Mouse (Mus musculus) heart, embryonic 11.5 days (tissue): ENCODE data around the gene Cox14. TPM values are rescaled to one million over a fixed set of nuclear protein-coding genes. Genes with fewer than 3 reads are reported as not detected.

ENCODE experiments used
- ATAC-seq: fragments of 200-750 bp; cut with Nextera tagmentation; replicated peaks from 2 replicates; pipeline ENCODE4 v1.8.0; 2017; ENCODE audit warnings: moderate library complexity; ENCODE audit not compliant: insufficient number of reproducible peaks, low FRiP score, low TSS enrichment
- H3K27ac ChIP-seq: fragments of 300-500 bp; sonication (generic); 2 replicates; pipeline ENCODE4 v1.5.1; 2014; ENCODE audit warnings: mild to moderate bottlenecking, low read depth, low read length
- H3K27me3 ChIP-seq: fragments of 300-500 bp; sonication (generic); 2 replicates; pipeline ENCODE4 v1.6.1; 2014; ENCODE audit warnings: mild to moderate bottlenecking, low read length, mixed read lengths; ENCODE audit not compliant: control insufficient read depth, insufficient read depth
- H3K36me3 ChIP-seq: fragments of 300-500 bp; sonication (generic); 2 replicates; pipeline ENCODE4 v1.6.1; 2014; ENCODE audit warnings: mild to moderate bottlenecking, low read length, moderate library complexity, mixed read lengths; ENCODE audit not compliant: control insufficient read depth, insufficient read depth
- H3K4me1 ChIP-seq: fragments of 300-500 bp; sonication (generic); 2 replicates; pipeline ENCODE4 v1.6.1; 2014; ENCODE audit warnings: low read length; ENCODE audit not compliant: control insufficient read depth, insufficient read depth
- H3K4me2 ChIP-seq: fragments of 300-500 bp; sonication (generic); 2 replicates; pipeline ENCODE4 v1.6.1; 2014; ENCODE audit warnings: mild to moderate bottlenecking, moderate library complexity
- H3K4me3 ChIP-seq: fragments of 300-500 bp; sonication (generic); 2 replicates; pipeline ENCODE4 v1.5.1; 2014; ENCODE audit warnings: low read depth, low read length
- H3K9ac ChIP-seq: fragments of 300-500 bp; sonication (generic); 2 replicates; pipeline ENCODE4 v1.6.1; 2014; ENCODE audit warnings: mild to moderate bottlenecking, low read depth, low read length, moderate library complexity
- H3K9me3 ChIP-seq: fragments of 300-500 bp; sonication (generic); replicated peaks from 2 replicates; pipeline ENCODE4 v1.6.1; 2016; ENCODE audit warnings: low read length; ENCODE audit not compliant: control insufficient read depth
- WGBS: fragments of 180-500 bp; shearing (Covaris S2); extraction: QIAGEN DNeasy Blood & Tissue Kit; methylation state at CpG from one replicate; pipeline ENCODE4 v1.1.7; 2014; ENCODE audit not compliant: insufficient replicate concordance; 5-methylcytosine and 5-hydroxymethylcytosine counted together
- polyA plus RNA-seq: library from polyadenylated mRNA; unstranded; fragments of >200 nt; fragmentation: Nextera tagmentation; extraction: Ambion mirVana; gene quantifications from 2 replicates; pipeline ENCODE4 v1.2.1, GENCODE M21; 2014

Gene Cox14
- 176 and 187 TPM in 2 replicates for polyA plus RNA-seq

- peak; percentile 89 for ATAC-seq
- Histone ChIP-seq H3K27me3 (no peaks in the 10 kb centered on the region), H3K27ac (peak within 1 kb of the TSS; percentile 95), H3K4me3 (peak within 1 kb of the TSS; percentile 94), H3K4me1 (peaks cover 26% of the 10 kb centered on the region), H3K9me3 (no peaks in the 10 kb centered on the region; the same call in 1 of the 2 replicates), H3K36me3 (peaks cover 16% of the 10 kb centered on the region), H3K4me2 (peak within 1 kb of the TSS; percentile 83), H3K9ac (peak within 1 kb of the TSS; percentile 93)
- under 1% methylated on average over 53 of the region's 68 CpGs for WGBS
Measured at GRCm38 (mm10) chr15:99725341-99726155, at the start of gene Cox14. TSS of gene Cox14 (plus strand) at chr15:99725618.

- peaks cover 22% of the 10 kb centered on the region for H3K27me3 ChIP-seq
- WGBS = 30% methylated on average over 8 of the region's 8 CpGs
Measured at GRCm38 (mm10) chr15:99677089-99677488, 48.3 kb upstream of the Cox14 start.

GRCm38 (mm10) chr15:99678063-99678800, 47.2 kb upstream of the Cox14 start:
- ATAC-seq = no peak
- Histone ChIP-seq H3K4me3 (no peak overlapping the region), H3K4me2 (no peak overlapping the region), H3K9me3 (no peaks in the 10 kb centered on the region), H3K27me3 (peaks cover 14% of the 10 kb centered on the region), H3K36me3 (no peaks in the 10 kb centered on the region), H3K4me1 (peaks cover 6% of the 10 kb centered on the region), H3K9ac (no peak overlapping the region), H3K27ac (no peak overlapping the region)
- WGBS = 11% methylated on average over 13 of the region's 13 CpGs

More at GRCm38 (mm10) chr15:99677089-99677488, 48.3 kb upstream of the Cox14 start:
- H3K4me3 ChIP-seq = no peak overlapping the region
- H3K9ac ChIP-seq = no peak overlapping the region
- no peaks in the 10 kb centered on the region for H3K36me3 ChIP-seq
- no peaks in the 10 kb centered on the region for H3K9me3 ChIP-seq
- no peak for ATAC-seq
- H3K4me1 ChIP-seq = peaks cover 6% of the 10 kb centered on the region
- no peak overlapping the region for H3K4me2 ChIP-seq
- no peak overlapping the region for H3K27ac ChIP-seq

- no peaks in the 10 kb centered on the region for H3K36me3 ChIP-seq
- no peak overlapping the region for H3K4me3 ChIP-seq
- H3K9me3 ChIP-seq = no peaks in the 10 kb centered on the region
- H3K27me3 ChIP-seq = peaks cover 6% of the 10 kb centered on the region
- peaks cover 6% of the 10 kb centered on the region for H3K4me1 ChIP-seq
- H3K27ac ChIP-seq = no peak overlapping the region
- H3K4me2 ChIP-seq = no peak overlapping the region
- H3K9ac ChIP-seq = no peak overlapping the region
- no peak for ATAC-seq
- 47% methylated on average over 7 of the region's 7 CpGs for WGBS
Measured at GRCm38 (mm10) chr15:99679008-99679407, 46.4 kb upstream of the Cox14 start.

- no peak for ATAC-seq
- no peak overlapping the region for H3K4me3 ChIP-seq
- no peaks in the 10 kb centered on the region for H3K27me3 ChIP-seq
- H3K9ac ChIP-seq = no peak overlapping the region
- no peak overlapping the region for H3K27ac ChIP-seq
- H3K4me1 ChIP-seq = peaks cover 6% of the 10 kb centered on the region
- no peak overlapping the region for H3K4me2 ChIP-seq
- no peaks in the 10 kb centered on the region for H3K36me3 ChIP-seq
- H3K9me3 ChIP-seq = no peaks in the 10 kb centered on the region
- WGBS = 89% methylated on average over 7 of the region's 7 CpGs
Measured at GRCm38 (mm10) chr15:99682880-99683279, 42.5 kb upstream of the Cox14 start.

GRCm38 (mm10) chr15:99684156-99684555, 41.3 kb upstream of the Cox14 start:
- no peaks in the 10 kb centered on the region for H3K27me3 ChIP-seq
- H3K4me1 ChIP-seq = no peaks in the 10 kb centered on the region
- 85% methylated on average over 5 of the region's 5 CpGs for WGBS
- H3K9ac ChIP-seq = no peak overlapping the region
- no peak overlapping the region for H3K27ac ChIP-seq
- H3K4me3 ChIP-seq = no peak overlapping the region
- H3K4me2 ChIP-seq = no peak overlapping the region
- no peak for ATAC-seq
- no peaks in the 10 kb centered on the region for H3K9me3 ChIP-seq
- H3K36me3 ChIP-seq = no peaks in the 10 kb centered on the region

- peaks cover 6% of the 10 kb centered on the region for H3K4me1 ChIP-seq
- peaks cover 9% of the 10 kb centered on the region for H3K27me3 ChIP-seq
- H3K4me2 ChIP-seq = no peak overlapping the region
- no peaks in the 10 kb centered on the region for H3K9me3 ChIP-seq
- H3K4me3 ChIP-seq = no peak overlapping the region
- WGBS = 0% methylated on average over 4 of the region's 4 CpGs
- no peak overlapping the region for H3K9ac ChIP-seq
- H3K27ac ChIP-seq = no peak overlapping the region
- H3K36me3 ChIP-seq = no peaks in the 10 kb centered on the region
- ATAC-seq = 0 out of 2 replicates have a peak, but pooled peaks have one; percentile 7
Measured at GRCm38 (mm10) chr15:99688712-99689111, 36.7 kb upstream of the Cox14 start.

- ATAC-seq = no peak
- Histone ChIP-seq H3K4me1 (peaks cover 16% of the 10 kb centered on the region), H3K4me2 (no peak overlapping the region), H3K27me3 (peaks cover 9% of the 10 kb centered on the region), H3K27ac (no peak overlapping the region), H3K9ac (no peak overlapping the region), H3K9me3 (no peaks in the 10 kb centered on the region), H3K36me3 (no peaks in the 10 kb centered on the region), H3K4me3 (no peak overlapping the region)
- 18% methylated on average over 4 of the region's 4 CpGs for WGBS
Measured at GRCm38 (mm10) chr15:99690924-99691323, 34.5 kb upstream of the Cox14 start.
